Mouse (Mus musculus) ES-E14 (cell line): ENCODE measurements at regions not wholly inside any gene's neighbourhood (a gene's known extent, or its start where the extent isn't known, plus 50 kb on each side); places are given as distances from the start of the nearest gene placed in this dataset.

ENCODE experiments used
- DNase-seq: peaks from one replicate; pipeline ENCODE4 v3.0.0-alpha.2; 2013; ENCODE audit warnings: low read depth, low spot score
- H3K27ac ChIP-seq: 2 replicates; pipeline ENCODE4 v1.5.1; 2012; ENCODE audit warnings: low read depth, mild to moderate bottlenecking, low read length, moderate library complexity, mixed read lengths; ENCODE audit not compliant: poor library complexity, insufficient read depth, severe bottlenecking
- H3K36me3 ChIP-seq: 2 replicates; pipeline ENCODE4 v1.6.1; 2012; ENCODE audit warnings: mild to moderate bottlenecking, low read length, moderate library complexity, mixed read lengths; ENCODE audit not compliant: control insufficient read depth, poor library complexity, insufficient read depth, severe bottlenecking
- H3K4me1 ChIP-seq, 2 experiments: fragments of 150-350 bp in 1 of 2; sonication (generic) in 1 of 2; 2 replicates each; pipeline ENCODE4 v1.6.1; 2012; ENCODE audit warnings: low read length in 2 of 2, mild to moderate bottlenecking in 1 of 2, mixed read lengths in 1 of 2; ENCODE audit not compliant: control insufficient read depth in 2 of 2, insufficient read depth in 2 of 2, poor library complexity in 1 of 2
- H3K4me3 ChIP-seq, 2 experiments: fragments of 150-350 bp in 1 of 2; sonication (generic) in 1 of 2; 2 replicates each; pipeline ENCODE4 v1.5.1; 2012; ENCODE audit warnings: low read length in 2 of 2, low read depth in 1 of 2, mild to moderate bottlenecking in 1 of 2, mixed read lengths in 1 of 2; ENCODE audit not compliant: insufficient read depth in 1 of 2, poor library complexity in 1 of 2, severe bottlenecking in 1 of 2
- H3K9ac ChIP-seq: 2 replicates; pipeline ENCODE4 v1.6.1; 2012; ENCODE audit warnings: low read depth, mild to moderate bottlenecking, low read length, mixed read lengths; ENCODE audit not compliant: poor library complexity, insufficient read depth, severe bottlenecking
- H3K9me3 ChIP-seq: fragments of 150-350 bp; sonication (generic); 2 replicates; pipeline ENCODE4 v1.6.1; 2012; ENCODE audit warnings: low read depth, mild to moderate bottlenecking, low read length; ENCODE audit not compliant: control insufficient read depth, insufficient read depth
- CHD2 ChIP-seq: IDR thresholded peaks from 2 replicates; pipeline ENCODE4 v1.6.1; 2014; ENCODE audit warnings: mild to moderate bottlenecking, low read depth, low read length, inconsistent platforms
- HCFC1 ChIP-seq: IDR thresholded peaks from 2 replicates; pipeline ENCODE4 v1.6.1; 2012; ENCODE audit warnings: low read length, inconsistent platforms, borderline replicate concordance; ENCODE audit not compliant: insufficient read depth
- MAFK ChIP-seq: IDR thresholded peaks from 2 replicates; pipeline ENCODE4 v1.6.1; 2014; ENCODE audit warnings: mild to moderate bottlenecking, low read depth, low read length, inconsistent platforms; ENCODE audit not compliant: insufficient read depth
- ZC3H11A ChIP-seq: IDR thresholded peaks from 2 replicates; pipeline ENCODE4 v1.6.1; 2012; ENCODE audit warnings: low read depth, mild to moderate bottlenecking, inconsistent platforms, low read length, borderline replicate concordance
- ZNF384 ChIP-seq: IDR thresholded peaks from 2 replicates; pipeline ENCODE4 v1.6.1; 2012; ENCODE audit warnings: low read depth, low read length, inconsistent platforms
- in situ Hi-C, 2 experiments: fragments of 600-800 bp; cut with MboI; formaldehyde crosslinking; loops; one replicate each; pipeline ENCODE4 v1.15.1; 2025; ENCODE audit warnings: low sequenced_read_pairs in 2 of 2, inconsistent platforms in 1 of 2; ENCODE audit not compliant: unreplicated experiment in 2 of 2

- Histone ChIP-seq H3K4me1 (no peaks in the 10 kb centered on the region), H3K27ac (no peak overlapping the region), H3K9ac (no peak overlapping the region), H3K36me3 (no peaks in the 10 kb centered on the region), H3K9me3 (no peaks in the 10 kb centered on the region), H3K4me3 (no peak overlapping the region)
- DNase-seq: no peak
- no peak for TF ChIP-seq CHD2
- in situ Hi-C loops: no loop called here
Measured at GRCm38 (mm10) chr15:42056772-42057171, 1922.6 kb downstream of the 9330182O14Rik start.

- Histone ChIP-seq H3K4me3 (no peak overlapping the region), H3K9ac (no peak overlapping the region), H3K27ac (no peak overlapping the region), H3K9me3 (no peaks in the 10 kb centered on the region), H3K36me3 (no peaks in the 10 kb centered on the region), H3K4me1 (no peaks in the 10 kb centered on the region)
- no peak for DNase-seq
- in situ Hi-C loops: no loop called here
- no peak for TF ChIP-seq CHD2
- no peak for TF ChIP-seq HCFC1
- TF ChIP-seq ZC3H11A: no peak
- TF ChIP-seq MAFK: no peak
- no peak for TF ChIP-seq ZNF384
Measured at GRCm38 (mm10) chr15:42068207-42068831, 1934.2 kb downstream of the 9330182O14Rik start.

- Histone ChIP-seq H3K36me3 (no peaks in the 10 kb centered on the region), H3K4me1 (no peaks in the 10 kb centered on the region), H3K9ac (no peak overlapping the region), H3K27ac (no peak overlapping the region), H3K4me3 (no peak overlapping the region), H3K9me3 (no peaks in the 10 kb centered on the region)
- TF ChIP-seq HCFC1: no peak
- DNase-seq: no peak
- in situ Hi-C loops: no loop called here
Measured at GRCm38 (mm10) chr15:42069072-42069471, 1934.9 kb downstream of the 9330182O14Rik start.

GRCm38 (mm10) chr15:42073486-42073885, 1939.3 kb downstream of the 9330182O14Rik start:
- H3K9ac ChIP-seq: no peak overlapping the region
- no peak overlapping the region for H3K27ac ChIP-seq
- TF ChIP-seq ZC3H11A (no peak), ZNF384 (no peak), MAFK (no peak), CHD2 (no peak), HCFC1 (no peak)
- H3K36me3 ChIP-seq: no peaks in the 10 kb centered on the region
- H3K4me3 ChIP-seq: no peak overlapping the region
- in situ Hi-C loops: no loop called here
- H3K4me1 ChIP-seq: no peaks in the 10 kb centered on the region
- DNase-seq: no peak
- no peaks in the 10 kb centered on the region for H3K9me3 ChIP-seq

- in situ Hi-C loops: no loop called here
- no peak overlapping the region for H3K9ac ChIP-seq
- no peak for DNase-seq
- no peaks in the 10 kb centered on the region for H3K4me1 ChIP-seq
- no peak overlapping the region for H3K4me3 ChIP-seq
- TF ChIP-seq ZC3H11A (no peak), HCFC1 (no peak), CHD2 (no peak), MAFK (no peak), ZNF384 (no peak)
- no peaks in the 10 kb centered on the region for H3K36me3 ChIP-seq
- H3K9me3 ChIP-seq: no peaks in the 10 kb centered on the region
- no peak overlapping the region for H3K27ac ChIP-seq
Measured at GRCm38 (mm10) chr15:42082436-42082835, 1948.3 kb downstream of the 9330182O14Rik start.
